Mouse (Mus musculus) adrenal gland (tissue): ENCODE results near the gene Rreb1.

Experiments used
- intact Hi-C: fragments of 180-260 bp; cut with DNase I; formaldehyde crosslinking; loops from one replicate; pipeline ENCODE4 v1.15.1; 2025

The Rreb1 gene

GRCm38 (mm10) chr13:37966256-37967051 lies 188.3 kb downstream of the Rreb1 start:
- intact Hi-C loops = no loop called here

GRCm38 (mm10) chr13:37967052-37967437 lies 188.8 kb downstream of the Rreb1 start:
- intact Hi-C loops = no loop called here

- intact Hi-C loops = no loop called here
Measured at GRCm38 (mm10) chr13:37967565-37967964, 189.4 kb downstream of the Rreb1 start.

GRCm38 (mm10) chr13:37969337-37969736 lies 191.1 kb downstream of the Rreb1 start:
- intact Hi-C loops = no loop called here

- intact Hi-C loops = loop anchor here (5.0 to 10.0 kb wide), 2 partner anchors 67 to 635 kb away; partner anchors contain the start of genes Cage1 and Riok1
Measured at GRCm38 (mm10) chr13:37969988-37970387, 191.8 kb downstream of the Rreb1 start.

GRCm38 (mm10) chr13:37970887-37971530 lies 192.8 kb downstream of the Rreb1 start:
- intact Hi-C loops = loop anchor here (5.0 to 10.0 kb wide), 2 partner anchors 66 to 634 kb away; partner anchors contain the start of genes Cage1 and Riok1

GRCm38 (mm10) chr13:37974036-37974435 lies 195.8 kb downstream of the Rreb1 start:
- intact Hi-C loops = loop anchor here (5.0 to 10.0 kb wide), 2 partner anchors 63 to 631 kb away; partner anchors contain the start of genes Cage1 and Riok1

- intact Hi-C loops = loop anchor here (5.0 to 10.0 kb wide), 2 partner anchors 63 to 630 kb away; partner anchors contain the start of genes Cage1 and Riok1
Measured at GRCm38 (mm10) chr13:37974731-37975130, 196.5 kb downstream of the Rreb1 start.

- intact Hi-C loops = loop anchor here (10.0 kb wide), 1 partner anchor 625 kb away; no protein-coding TSS in a partner anchor
Measured at GRCm38 (mm10) chr13:37979506-37979905, 201.3 kb downstream of the Rreb1 start.

GRCm38 (mm10) chr13:37980346-37980745 lies 202.1 kb downstream of the Rreb1 start:
- intact Hi-C loops = loop anchor here (10.0 kb wide), 1 partner anchor 234 kb away; no protein-coding TSS in a partner anchor

GRCm38 (mm10) chr13:37981063-37981462 lies 202.9 kb downstream of the Rreb1 start:
- intact Hi-C loops = loop anchor here (10.0 kb wide), 1 partner anchor 234 kb away; no protein-coding TSS in a partner anchor

- intact Hi-C loops = loop anchor here (10.0 kb wide), 1 partner anchor 229 kb away; no protein-coding TSS in a partner anchor
Measured at GRCm38 (mm10) chr13:37986166-37986565, 208.0 kb downstream of the Rreb1 start.

- intact Hi-C loops = loop anchor here (10.0 kb wide), 1 partner anchor 225 kb away; no protein-coding TSS in a partner anchor
Measured at GRCm38 (mm10) chr13:37989701-37990100, 211.5 kb downstream of the Rreb1 start.

- intact Hi-C loops = no loop called here
Measured at GRCm38 (mm10) chr13:37992638-37993371, 214.6 kb downstream of the Rreb1 start.

GRCm38 (mm10) chr13:37993376-37993703 lies 215.1 kb downstream of the Rreb1 start:
- intact Hi-C loops = no loop called here

GRCm38 (mm10) chr13:37993704-37994404 lies 215.7 kb downstream of the Rreb1 start, which contains the start of gene Ssr1:
Gene Ssr1, minus strand, starts transcription at chr13:37994217.
- intact Hi-C loops = loop anchor here (2.0 kb wide), 1 partner anchor 43 kb away; the partner anchor contains the start of genes Cage1 and Riok1

GRCm38 (mm10) chr13:37994405-37994749 lies 216.2 kb downstream of the Rreb1 start:
- intact Hi-C loops = loop anchor here (2.0 kb wide), 1 partner anchor 42 kb away; the partner anchor contains the start of genes Cage1 and Riok1

GRCm38 (mm10) chr13:37999713-38000112 lies 221.5 kb downstream of the Rreb1 start:
- intact Hi-C loops = no loop called here
